Mouse (Mus musculus) monocyte, adult 2 months (primary cell): ENCODE data around the gene Ssu2.

Source experiments
- DNase-seq, 2 experiments: peaks; one replicate each; pipeline ENCODE4 v3.0.0; 2022; ENCODE audit warnings: low spot score in 2 of 2, low read depth in 1 of 2

Ssu2 gene

DNA sequence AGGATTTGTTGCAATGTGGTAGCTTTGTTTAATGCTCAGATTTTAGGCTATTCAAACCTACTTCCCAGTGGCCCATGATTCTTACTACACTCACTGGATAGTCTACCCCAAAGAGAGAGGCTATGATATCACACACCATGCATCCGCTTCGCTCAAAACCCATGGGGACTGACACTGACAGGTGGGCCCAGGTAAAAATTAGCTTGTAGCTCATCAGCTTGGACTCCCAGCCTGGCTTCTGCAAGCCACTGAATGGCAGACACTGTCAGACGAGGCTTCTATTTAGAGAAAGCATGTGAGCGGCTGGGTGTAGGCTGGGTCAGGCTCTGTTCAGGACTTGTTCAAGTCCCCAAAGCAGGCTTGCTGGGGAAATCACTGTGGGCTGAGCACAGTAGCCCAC lies 37.4 kb downstream of the Ssu2 start:
- no peak for DNase-seq

DNA sequence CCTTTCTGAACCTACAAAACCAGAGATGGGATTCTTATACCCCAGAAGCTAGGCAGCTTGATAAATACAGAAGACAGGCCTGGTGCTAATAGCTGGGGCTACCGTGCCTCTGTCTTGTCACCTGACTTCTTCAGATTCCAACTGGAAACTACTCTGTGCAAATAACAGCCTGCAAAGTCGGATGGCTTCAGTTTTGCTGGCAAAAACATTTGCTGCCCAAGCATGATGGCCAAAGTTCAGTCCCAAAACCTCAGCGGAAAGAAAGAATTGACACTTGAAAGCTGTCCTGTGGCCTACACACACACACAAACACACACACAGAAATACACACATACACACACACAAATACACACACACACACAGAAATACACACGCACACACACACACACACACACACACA lies 48.8 kb downstream of the Ssu2 start:
- no peak for DNase-seq

DNA sequence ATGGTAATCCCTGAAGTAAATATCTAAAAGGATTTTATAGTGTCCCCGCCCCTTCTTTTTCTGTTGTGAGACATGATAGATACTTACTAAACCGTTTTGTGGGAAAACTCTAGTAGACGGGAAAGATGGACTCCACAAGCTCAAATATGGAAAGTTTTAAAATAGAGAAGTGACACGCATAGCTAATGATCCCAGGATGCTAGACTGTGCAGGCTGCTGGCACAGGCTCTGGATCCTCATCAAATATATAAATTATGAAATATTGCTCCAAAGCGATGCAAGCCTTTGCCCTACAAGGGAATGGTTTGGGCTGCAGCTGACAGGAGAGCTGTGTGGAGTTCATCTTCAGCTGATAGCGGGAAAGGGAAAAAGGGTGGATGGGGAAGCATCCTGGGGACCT lies 50.2 kb downstream of the Ssu2 start:
- no peak for DNase-seq

DNA sequence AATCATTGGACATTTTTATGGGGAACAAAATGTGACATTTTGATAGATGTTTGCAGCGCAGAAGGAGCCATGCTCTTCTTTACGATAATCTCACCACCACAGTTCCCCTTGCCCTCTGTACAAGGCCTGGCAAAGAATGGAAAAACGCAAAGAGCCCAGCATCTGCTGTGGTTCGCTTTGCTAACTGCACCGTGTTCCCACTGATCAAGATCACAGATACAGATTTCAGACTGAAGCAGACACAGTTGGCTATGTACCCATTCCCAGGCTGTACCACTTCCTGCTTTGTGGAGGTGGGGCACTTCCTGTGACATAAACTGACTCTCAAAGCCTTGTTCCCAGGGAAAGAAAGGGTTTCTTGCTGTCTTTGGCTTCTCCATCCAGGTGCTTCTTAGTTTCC lies 53.9 kb downstream of the Ssu2 start:
- DNase-seq = no peak

DNA sequence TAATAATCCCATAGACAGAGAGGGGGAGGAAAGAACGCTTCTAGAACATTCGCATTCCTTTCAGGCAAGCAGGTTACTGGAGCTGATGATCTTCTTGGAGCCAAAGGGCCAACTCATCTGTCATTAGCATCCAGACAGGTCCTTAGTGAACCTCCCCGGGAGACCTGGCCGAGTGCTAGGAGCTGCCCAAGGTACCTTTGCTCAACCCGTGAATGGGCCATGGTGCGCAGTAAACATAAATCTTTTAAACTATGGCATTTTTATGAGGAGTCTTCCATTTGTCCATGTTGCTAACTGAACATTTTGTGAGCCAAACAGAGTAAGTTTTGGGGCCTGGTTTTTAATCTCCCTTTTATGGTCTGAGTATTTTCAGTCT lies 56.6 kb downstream of the Ssu2 start:
- no peak for DNase-seq

DNA sequence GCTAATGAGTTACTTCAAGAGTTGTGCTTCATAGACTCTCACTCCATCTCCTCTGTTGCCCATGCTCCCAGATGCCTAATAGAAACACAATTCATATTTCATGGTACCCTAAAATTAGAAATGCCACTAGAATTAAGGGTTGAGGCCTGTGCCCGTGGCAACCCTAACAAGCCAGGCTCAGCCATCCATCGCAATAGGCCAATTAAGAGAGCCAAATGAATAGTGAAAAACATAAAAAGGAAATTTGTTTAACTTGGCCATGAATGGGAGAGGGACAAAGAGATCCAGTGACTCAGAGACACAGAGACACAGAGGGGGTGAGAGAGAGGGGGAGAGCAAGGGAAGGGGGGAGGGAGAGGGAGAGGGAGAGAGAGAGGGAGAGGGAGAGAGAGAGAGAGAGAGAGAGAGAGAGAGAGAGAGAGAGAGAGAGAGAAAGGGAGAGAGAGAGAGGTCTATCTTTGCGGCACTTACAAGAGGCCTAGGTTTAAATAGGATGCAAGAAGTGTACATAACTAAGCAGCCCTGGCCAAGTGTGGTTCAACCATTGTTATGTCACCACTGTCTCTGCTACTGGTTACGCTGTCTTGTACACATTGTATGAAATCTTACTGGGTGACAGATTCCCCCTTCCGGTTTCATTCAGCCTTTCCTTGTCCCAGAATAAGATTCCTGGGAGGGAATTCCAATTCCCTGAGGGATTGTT lies 57.2 kb downstream of the Ssu2 start:
- DNase-seq = no peak

DNA sequence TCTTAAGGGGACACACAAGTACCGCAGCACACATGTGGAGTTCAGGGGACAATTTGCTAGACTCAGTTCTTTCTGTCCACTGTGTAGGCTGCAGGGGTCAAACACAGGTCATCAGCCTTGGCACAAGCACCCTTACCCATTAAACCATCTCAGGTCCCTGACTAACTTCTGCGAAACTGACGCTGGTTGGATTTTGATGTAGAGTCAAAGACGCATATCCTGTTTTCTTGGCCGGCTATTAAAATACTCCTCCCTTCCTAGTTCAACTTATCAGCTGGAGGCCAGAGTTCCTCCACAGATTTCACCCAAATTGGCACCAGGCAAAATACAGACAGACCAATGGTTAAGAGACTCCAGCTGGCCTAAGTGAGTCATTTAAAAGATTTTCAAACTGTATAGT lies 60.0 kb downstream of the Ssu2 start:
- no peak for DNase-seq

DNA sequence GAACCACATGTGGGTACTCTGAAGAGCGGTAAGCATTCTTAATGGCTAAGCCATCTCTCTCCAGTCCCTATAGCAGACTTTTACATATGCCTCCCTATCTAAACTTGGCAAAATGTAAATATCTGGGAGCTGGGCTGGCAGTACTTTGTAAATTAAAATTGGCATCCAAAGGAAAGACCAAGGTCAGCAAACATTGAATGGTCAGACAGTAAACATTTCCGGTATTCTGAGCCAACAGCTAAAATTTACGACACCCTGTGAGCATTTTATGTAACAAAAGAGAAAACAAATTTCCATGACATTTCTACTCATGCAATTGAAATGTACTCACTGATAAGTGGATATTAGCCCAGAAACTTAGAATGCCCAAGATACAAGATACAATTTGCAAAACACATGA lies 62.6 kb downstream of the Ssu2 start:
- DNase-seq = no peak

DNA sequence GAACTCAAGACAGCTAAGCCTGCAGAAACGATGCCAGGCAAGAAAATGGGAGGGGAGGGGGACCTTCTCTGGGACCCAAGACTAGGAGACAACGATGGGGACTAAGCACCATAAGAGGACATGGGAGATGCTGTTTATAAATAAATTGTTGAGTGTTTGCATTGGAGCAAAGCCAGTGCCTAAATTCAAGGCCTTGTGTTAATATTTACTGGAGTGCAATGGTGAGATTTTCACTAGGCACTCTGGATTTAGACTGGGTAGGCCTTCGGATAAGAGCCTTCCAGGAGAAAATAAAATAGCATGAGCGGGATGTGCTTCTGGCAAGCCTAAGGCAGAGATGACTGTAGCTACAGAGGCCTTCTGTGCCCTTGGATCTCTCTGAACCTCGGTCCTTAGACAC lies 64.9 kb downstream of the Ssu2 start:
- DNase-seq = no peak

DNA sequence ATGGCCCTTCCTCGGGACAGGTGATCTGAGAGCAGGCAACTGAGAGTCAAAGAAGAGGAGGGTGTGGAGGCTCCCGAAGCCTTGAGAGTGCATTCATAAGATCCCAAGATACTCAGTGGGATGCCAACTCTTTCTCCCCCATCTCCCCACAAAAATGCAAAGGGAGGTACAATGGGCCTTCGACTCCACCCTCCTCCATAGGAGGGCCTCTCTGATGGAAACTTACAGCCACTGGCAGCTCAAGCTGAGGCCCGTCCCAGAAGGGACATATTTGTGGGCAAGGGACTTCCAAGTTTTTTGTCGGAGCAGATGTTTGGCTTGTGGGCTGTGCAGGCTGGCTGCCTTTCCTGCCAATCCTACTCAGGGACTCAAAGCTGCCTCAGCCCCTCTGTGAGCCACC lies 67.1 kb downstream of the Ssu2 start:
- DNase-seq = no peak

DNA sequence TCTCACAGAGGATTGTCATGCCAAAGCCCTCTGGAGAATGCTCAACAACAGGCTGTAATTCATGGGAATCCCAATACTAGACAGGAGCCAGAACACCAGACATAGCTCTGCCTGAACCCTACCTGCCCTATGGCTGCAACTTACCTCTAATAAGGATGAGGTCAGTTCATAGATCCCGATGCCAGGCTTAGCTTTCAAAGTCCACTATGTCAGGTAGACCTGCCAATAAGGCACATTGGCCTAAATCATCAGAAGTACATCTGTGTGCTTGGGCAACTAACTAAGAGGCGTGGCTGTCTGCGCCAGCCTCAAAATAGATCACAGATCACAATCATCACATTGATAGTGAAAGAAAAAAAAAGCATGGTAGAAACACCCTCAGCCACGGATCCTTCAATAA lies 68.4 kb downstream of the Ssu2 start:
- no peak for DNase-seq

DNA sequence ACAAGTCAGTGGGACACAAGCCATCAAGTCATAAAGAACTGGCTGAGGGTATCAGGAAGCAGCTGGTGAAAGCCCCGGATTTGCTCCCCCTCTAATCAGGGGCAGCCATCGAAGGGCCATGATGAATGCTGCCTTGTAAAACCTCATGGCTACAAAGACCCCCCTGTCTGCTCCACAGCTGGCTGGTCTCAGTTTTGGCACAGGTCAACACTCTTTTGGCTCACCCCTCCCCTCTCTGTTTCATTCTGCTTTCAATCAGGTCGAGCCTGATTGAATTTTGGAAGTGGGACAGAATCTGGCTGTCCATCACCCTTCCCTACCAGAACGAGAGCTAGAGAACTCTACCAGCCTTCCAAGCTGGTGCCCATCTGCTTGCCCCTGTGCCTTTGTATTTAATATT lies 76.4 kb downstream of the Ssu2 start:
- DNase-seq = no peak

DNA sequence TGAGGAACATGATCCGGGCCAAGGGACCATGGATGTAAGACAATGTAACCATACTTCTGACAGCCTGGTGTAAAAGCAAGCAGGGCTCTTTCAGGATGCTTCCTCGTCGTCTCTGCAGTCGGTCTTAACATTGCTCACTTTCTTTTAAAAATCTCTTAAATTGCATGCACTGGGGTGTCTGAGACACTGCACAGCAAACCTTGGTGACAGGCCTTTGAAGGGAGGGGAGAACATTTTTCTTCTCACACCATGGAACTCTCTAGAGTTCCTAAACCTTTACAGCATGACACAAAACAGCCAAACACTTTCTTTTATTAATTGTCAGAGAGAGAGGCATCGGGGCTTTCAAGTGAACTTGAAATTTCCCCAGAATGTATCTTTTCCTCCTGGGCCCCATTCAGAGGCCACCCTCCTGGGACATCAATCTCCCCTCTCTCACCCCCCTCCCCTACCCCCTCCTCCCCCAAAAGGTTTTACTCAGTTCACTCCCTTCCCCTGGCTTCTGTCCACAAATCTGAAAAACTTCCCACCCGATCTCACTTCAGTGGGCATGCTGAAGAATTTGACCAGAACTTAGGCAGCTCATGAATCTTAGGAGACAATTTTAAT lies 78.4 kb downstream of the Ssu2 start:
- DNase-seq = no peak
